Mouse (Mus musculus): ENCODE measurements at regions not wholly inside any gene's neighbourhood (a gene's known extent, or its start where the extent isn't known, plus 50 kb on each side); places are given as distances from the start of the nearest gene placed in this dataset.

- peak; percentile 56; the same call in 1 of the 2 replicates for ATAC-seq (replicated peaks; ENCODE audit: insufficient number of reproducible peaks, low FRiP score, low TSS enrichment, low read depth)
- no peak overlapping the region for H3K9ac ChIP-seq (replicated peaks; ENCODE audit: low read length)
- no peaks in the 10 kb centered on the region; the same call in 1 of the 2 replicates for H3K4me1 ChIP-seq (ENCODE audit: control insufficient read depth, insufficient read depth, low read length)
- WGBS = 28% methylated on average over 18 of the region's 18 CpGs
- H3K4me2 ChIP-seq (ENCODE audit: low read depth, low read length) = no peak overlapping the region
- no peak overlapping the region; the same call in 1 of the 2 replicates for H3K27ac ChIP-seq (replicated peaks; ENCODE audit: low read depth, low read length)
- DNase-seq (ENCODE audit: low spot score) = peak; percentile 65
- H3K36me3 ChIP-seq (replicated peaks; ENCODE audit: control insufficient read depth, insufficient read depth, low read depth, low read length) = no peaks in the 10 kb centered on the region
- H3K9me3 ChIP-seq (replicated peaks; ENCODE audit: control insufficient read depth, low read length) = no peaks in the 10 kb centered on the region
- no peak overlapping the region for H3K4me3 ChIP-seq (ENCODE audit: low read depth, low read length)
- no peaks in the 10 kb centered on the region for H3K27me3 ChIP-seq (ENCODE audit: control insufficient read depth, insufficient read depth, low read length)
Measured at GRCm38 (mm10) chr2:74965384-74966060, 139.9 kb downstream of the Mtx2 start.

GRCm38 (mm10) chr2:74970611-74971265 lies 145.1 kb downstream of the Mtx2 start:
- Histone ChIP-seq H3K9ac (replicated peaks; ENCODE audit: low read length) (no peak overlapping the region), H3K4me2 (ENCODE audit: low read depth, low read length) (no peak overlapping the region)

GRCm38 (mm10) chr2:74973386-74973785 lies 147.8 kb downstream of the Mtx2 start:
- no peaks in the 10 kb centered on the region for H3K9me3 ChIP-seq (replicated peaks; ENCODE audit: control insufficient read depth, low read length)
- H3K4me3 ChIP-seq (ENCODE audit: low read depth, low read length) = no peak overlapping the region
- H3K4me1 ChIP-seq (ENCODE audit: control insufficient read depth, insufficient read depth, low read length) = no peaks in the 10 kb centered on the region
- ATAC-seq (replicated peaks; ENCODE audit: insufficient number of reproducible peaks, low FRiP score, low TSS enrichment, low read depth) (no peak), DNase-seq (ENCODE audit: low spot score) (no peak)
- H3K4me2 ChIP-seq (ENCODE audit: low read depth, low read length) = no peak overlapping the region
- H3K9ac ChIP-seq (replicated peaks; ENCODE audit: low read length) = no peak overlapping the region
- WGBS = 82% methylated on average over 6 of the region's 6 CpGs
- H3K36me3 ChIP-seq (replicated peaks; ENCODE audit: control insufficient read depth, insufficient read depth, low read depth, low read length) = no peaks in the 10 kb centered on the region
- no peaks in the 10 kb centered on the region for H3K27me3 ChIP-seq (ENCODE audit: control insufficient read depth, insufficient read depth, low read length)
- no peak overlapping the region for H3K27ac ChIP-seq (replicated peaks; ENCODE audit: low read depth, low read length)

More at GRCm38 (mm10) chr2:74970611-74971265, 145.1 kb downstream of the Mtx2 start:
- H3K27me3 ChIP-seq (ENCODE audit: control insufficient read depth, insufficient read depth, low read length) = no peaks in the 10 kb centered on the region
- no peaks in the 10 kb centered on the region for H3K9me3 ChIP-seq (replicated peaks; ENCODE audit: control insufficient read depth, low read length)
- H3K27ac ChIP-seq (replicated peaks; ENCODE audit: low read depth, low read length) = no peak overlapping the region
- DNase-seq (ENCODE audit: low spot score) (peak; percentile 44), ATAC-seq (replicated peaks; ENCODE audit: insufficient number of reproducible peaks, low FRiP score, low TSS enrichment, low read depth) (no peak)
- H3K36me3 ChIP-seq (replicated peaks; ENCODE audit: control insufficient read depth, insufficient read depth, low read depth, low read length) = no peaks in the 10 kb centered on the region
- H3K4me1 ChIP-seq (ENCODE audit: control insufficient read depth, insufficient read depth, low read length) = no peaks in the 10 kb centered on the region; the same call in 1 of the 2 replicates
- no peak overlapping the region for H3K4me3 ChIP-seq (ENCODE audit: low read depth, low read length)
- 34% methylated on average over 14 of the region's 14 CpGs for WGBS

- no peaks in the 10 kb centered on the region for H3K4me1 ChIP-seq (ENCODE audit: control insufficient read depth, insufficient read depth, low read length)
- no peak overlapping the region for H3K4me2 ChIP-seq (ENCODE audit: low read depth, low read length)
- no peak overlapping the region for H3K9ac ChIP-seq (replicated peaks; ENCODE audit: low read length)
- no peaks in the 10 kb centered on the region for H3K9me3 ChIP-seq (replicated peaks; ENCODE audit: control insufficient read depth, low read length)
- WGBS = 66% methylated on average over 16 of the region's 16 CpGs
- DNase-seq (ENCODE audit: low spot score) (no peak), ATAC-seq (replicated peaks; ENCODE audit: insufficient number of reproducible peaks, low FRiP score, low TSS enrichment, low read depth) (no peak)
- H3K27me3 ChIP-seq (ENCODE audit: control insufficient read depth, insufficient read depth, low read length) = no peaks in the 10 kb centered on the region
- H3K27ac ChIP-seq (replicated peaks; ENCODE audit: low read depth, low read length) = no peak overlapping the region
- H3K4me3 ChIP-seq (ENCODE audit: low read depth, low read length) = no peak overlapping the region
- H3K36me3 ChIP-seq (replicated peaks; ENCODE audit: control insufficient read depth, insufficient read depth, low read depth, low read length) = no peaks in the 10 kb centered on the region
Measured at GRCm38 (mm10) chr2:74974595-74975325, 149.2 kb downstream of the Mtx2 start.

- Histone ChIP-seq H3K27me3 (ENCODE audit: control insufficient read depth, insufficient read depth, low read length) (no peaks in the 10 kb centered on the region), H3K4me2 (ENCODE audit: low read depth, low read length) (no peak overlapping the region), H3K4me1 (ENCODE audit: control insufficient read depth, insufficient read depth, low read length) (no peaks in the 10 kb centered on the region), H3K9me3 (replicated peaks; ENCODE audit: control insufficient read depth, low read length) (no peaks in the 10 kb centered on the region), H3K36me3 (replicated peaks; ENCODE audit: control insufficient read depth, insufficient read depth, low read depth, low read length) (no peaks in the 10 kb centered on the region), H3K27ac (replicated peaks; ENCODE audit: low read depth, low read length) (no peak overlapping the region), H3K9ac (replicated peaks; ENCODE audit: low read length) (no peak overlapping the region), H3K4me3 (ENCODE audit: low read depth, low read length) (no peak overlapping the region)
- ATAC-seq (replicated peaks; ENCODE audit: insufficient number of reproducible peaks, low FRiP score, low TSS enrichment, low read depth) (no peak), DNase-seq (ENCODE audit: low spot score) (no peak)
- WGBS = 88% methylated on average over 3 of the region's 3 CpGs
Measured at GRCm38 (mm10) chr2:74977348-74977747, 151.7 kb downstream of the Mtx2 start.

- no peaks in the 10 kb centered on the region for H3K4me1 ChIP-seq (ENCODE audit: control insufficient read depth, insufficient read depth, low read length)
- H3K9ac ChIP-seq (replicated peaks; ENCODE audit: low read length) = no peak overlapping the region
- no peak for DNase-seq (ENCODE audit: low spot score)
- no peak overlapping the region for H3K27ac ChIP-seq (replicated peaks; ENCODE audit: low read depth, low read length)
- no peaks in the 10 kb centered on the region for H3K36me3 ChIP-seq (replicated peaks; ENCODE audit: control insufficient read depth, insufficient read depth, low read depth, low read length)
- ATAC-seq (replicated peaks; ENCODE audit: insufficient number of reproducible peaks, low FRiP score, low TSS enrichment, low read depth) = no peak
- H3K27me3 ChIP-seq (ENCODE audit: control insufficient read depth, insufficient read depth, low read length) = no peaks in the 10 kb centered on the region
- WGBS = 88% methylated on average over 1 of the region's 1 CpGs
- H3K4me2 ChIP-seq (ENCODE audit: low read depth, low read length) = no peak overlapping the region
- no peak overlapping the region for H3K4me3 ChIP-seq (ENCODE audit: low read depth, low read length)
- H3K9me3 ChIP-seq (replicated peaks; ENCODE audit: control insufficient read depth, low read length) = no peaks in the 10 kb centered on the region
Measured at GRCm38 (mm10) chr2:74977828-74978227, 152.2 kb downstream of the Mtx2 start.

GRCm38 (mm10) chr2:74981856-74982255 lies 156.3 kb downstream of the Mtx2 start:
- H3K4me3 ChIP-seq (ENCODE audit: low read depth, low read length) = no peak overlapping the region
- no peak overlapping the region for H3K27ac ChIP-seq (replicated peaks; ENCODE audit: low read depth, low read length)
- H3K9me3 ChIP-seq (replicated peaks; ENCODE audit: control insufficient read depth, low read length) = no peaks in the 10 kb centered on the region
- ATAC-seq (replicated peaks; ENCODE audit: insufficient number of reproducible peaks, low FRiP score, low TSS enrichment, low read depth) (no peak), DNase-seq (ENCODE audit: low spot score) (no peak)
- H3K4me2 ChIP-seq (ENCODE audit: low read depth, low read length) = no peak overlapping the region
- H3K27me3 ChIP-seq (ENCODE audit: control insufficient read depth, insufficient read depth, low read length) = no peaks in the 10 kb centered on the region
- no peak overlapping the region for H3K9ac ChIP-seq (replicated peaks; ENCODE audit: low read length)
- no peaks in the 10 kb centered on the region for H3K36me3 ChIP-seq (replicated peaks; ENCODE audit: control insufficient read depth, insufficient read depth, low read depth, low read length)
- WGBS = 82% methylated on average over 3 of the region's 3 CpGs
- no peaks in the 10 kb centered on the region for H3K4me1 ChIP-seq (ENCODE audit: control insufficient read depth, insufficient read depth, low read length)

GRCm38 (mm10) chr2:74993802-74994201 lies 168.2 kb downstream of the Mtx2 start:
- WGBS = 42% methylated on average over 3 of the region's 3 CpGs
- no peaks in the 10 kb centered on the region for H3K36me3 ChIP-seq (replicated peaks; ENCODE audit: control insufficient read depth, insufficient read depth, low read depth, low read length)
- peak; percentile 57 for DNase-seq (ENCODE audit: low spot score)
- no peak overlapping the region for H3K27ac ChIP-seq (replicated peaks; ENCODE audit: low read depth, low read length)
- H3K4me3 ChIP-seq (ENCODE audit: low read depth, low read length) = no peak overlapping the region
- ATAC-seq (replicated peaks; ENCODE audit: insufficient number of reproducible peaks, low FRiP score, low TSS enrichment, low read depth) = no peak
- no peaks in the 10 kb centered on the region for H3K4me1 ChIP-seq (ENCODE audit: control insufficient read depth, insufficient read depth, low read length)
- H3K27me3 ChIP-seq (ENCODE audit: control insufficient read depth, insufficient read depth, low read length) = no peaks in the 10 kb centered on the region
- H3K9me3 ChIP-seq (replicated peaks; ENCODE audit: control insufficient read depth, low read length) = no peaks in the 10 kb centered on the region
- H3K9ac ChIP-seq (replicated peaks; ENCODE audit: low read length) = no peak overlapping the region
- no peak overlapping the region for H3K4me2 ChIP-seq (ENCODE audit: low read depth, low read length)
